Mouse (Mus musculus) hindbrain, embryonic 14.5 days (tissue): ENCODE results near the gene Klf7. TPM values are rescaled to one million over a fixed set of nuclear protein-coding genes. Genes with fewer than 3 reads are reported as not detected.

ENCODE experiments used
- ATAC-seq: fragments of 200-750 bp; cut with Nextera tagmentation; 2 replicates; pipeline ENCODE4 v1.8.0; 2017; ENCODE audit warnings: moderate number of reproducible peaks, mild to moderate bottlenecking, moderate TSS enrichment, moderate library complexity; ENCODE audit not compliant: low FRiP score
- DNase-seq: peaks from one replicate; pipeline ENCODE4 v3.0.0-alpha.2; 2015; ENCODE audit warnings: low spot score
- H3K27ac ChIP-seq: fragments of 300-500 bp; sonication (generic); 2 replicates; pipeline ENCODE4 v1.5.1; 2014; ENCODE audit warnings: mild to moderate bottlenecking, moderate library complexity
- H3K27me3 ChIP-seq: fragments of 300-500 bp; sonication (generic); 2 replicates; pipeline ENCODE4 v1.6.1; 2014; ENCODE audit warnings: mild to moderate bottlenecking, low read length, mixed read lengths; ENCODE audit not compliant: control insufficient read depth, insufficient read depth
- H3K36me3 ChIP-seq: fragments of 300-500 bp; sonication (generic); replicated peaks from 2 replicates; pipeline ENCODE4 v1.6.1; 2014; ENCODE audit not compliant: control insufficient read depth, insufficient read depth
- H3K4me1 ChIP-seq: fragments of 300-500 bp; sonication (generic); replicated peaks from 2 replicates; pipeline ENCODE4 v1.6.1; 2014; ENCODE audit warnings: antibody characterized with exemption, low read length, mixed read lengths; ENCODE audit not compliant: control insufficient read depth, insufficient read depth
- H3K4me2 ChIP-seq: fragments of 300-500 bp; sonication (generic); replicated peaks from 2 replicates; pipeline ENCODE4 v1.6.1; 2014; ENCODE audit warnings: mild to moderate bottlenecking, moderate library complexity
- H3K4me3 ChIP-seq: fragments of 300-500 bp; sonication (generic); replicated peaks from 2 replicates; pipeline ENCODE4 v1.5.1; 2014; ENCODE audit warnings: mild to moderate bottlenecking, low read length
- H3K9ac ChIP-seq: fragments of 300-500 bp; sonication (generic); 2 replicates; pipeline ENCODE4 v1.6.1; 2014
- H3K9me3 ChIP-seq: fragments of 300-500 bp; sonication (generic); 2 replicates; pipeline ENCODE4 v1.6.1; 2016; ENCODE audit warnings: low read length; ENCODE audit not compliant: control insufficient read depth
- WGBS: fragments of 180-500 bp; shearing (Covaris S2); extraction: QIAGEN DNeasy Blood & Tissue Kit; methylation state at CpG from one replicate; pipeline ENCODE4 v1.1.7; 2014; 5-methylcytosine and 5-hydroxymethylcytosine counted together
- polyA plus RNA-seq: library from polyadenylated mRNA; unstranded; fragments of >200 nt; fragmentation: Nextera tagmentation; extraction: Ambion mirVana; gene quantifications from 2 replicates; pipeline ENCODE4 v1.2.1, GENCODE M21; 2014

Klf7 gene
- polyA plus RNA-seq, 1 experiment from 2014 or later, result 80.1 TPM

DNA sequence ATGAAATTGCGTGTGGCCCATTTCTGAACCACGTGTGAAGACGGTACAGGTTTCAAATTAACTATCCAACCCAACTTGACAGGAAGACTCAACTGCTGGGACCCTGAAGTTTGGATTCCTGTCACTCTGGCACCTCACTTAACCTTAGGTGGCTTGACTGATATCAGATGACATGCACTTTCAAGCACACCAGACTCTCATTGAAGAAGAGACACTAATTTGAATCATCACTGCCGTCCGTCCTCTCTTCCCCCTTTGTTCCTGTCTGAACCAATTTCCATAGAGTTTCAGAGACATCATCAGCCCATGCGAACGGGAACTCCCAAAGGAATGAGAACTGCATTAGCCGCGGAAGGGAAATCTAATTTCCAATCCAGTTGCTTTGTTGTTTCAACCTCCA lies 30.5 kb downstream of the Klf7 start:
- H3K4me1 ChIP-seq, result peaks cover 54% of the 10 kb centered on the region
- no peak for ATAC-seq
- no peak overlapping the region for H3K27ac ChIP-seq

DNA sequence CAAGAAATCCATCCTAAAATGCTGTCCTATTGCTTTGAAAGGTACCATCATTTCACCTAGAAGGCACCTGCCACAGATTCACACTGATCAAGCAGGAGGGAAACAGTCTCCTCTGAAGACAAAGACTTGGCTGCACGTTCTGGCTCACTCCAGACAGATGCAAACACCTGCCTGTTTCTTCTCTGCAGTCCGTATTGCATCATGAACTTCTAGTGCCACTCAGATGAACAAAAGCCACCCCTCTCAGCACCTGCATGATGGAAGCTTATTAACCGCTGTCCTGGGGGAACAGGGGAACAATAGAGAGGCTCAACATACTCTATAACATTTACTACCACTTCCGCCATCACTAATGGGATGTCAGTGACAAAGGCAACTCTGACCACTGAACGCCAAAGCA lies 31.5 kb downstream of the Klf7 start:
- peaks cover 61% of the 10 kb centered on the region for H3K4me1 ChIP-seq
- H3K4me3 ChIP-seq, result no peak overlapping the region
- no peaks in the 10 kb centered on the region for H3K27me3 ChIP-seq
- H3K9me3 ChIP-seq, result no peaks in the 10 kb centered on the region
- no peak overlapping the region for H3K4me2 ChIP-seq
- H3K9ac ChIP-seq, result no peak overlapping the region
- H3K27ac ChIP-seq, result no peak overlapping the region
- DNase-seq (no peak), ATAC-seq (no peak)
- H3K36me3 ChIP-seq, result peaks cover 7% of the 10 kb centered on the region; the same call in 1 of the 2 replicates
- 69% methylated on average over 5 of the region's 5 CpGs for WGBS

More for the DNA sequence above, 30.5 kb downstream of the Klf7 start:
- DNase-seq, result no peak
- no peak overlapping the region for H3K4me3 ChIP-seq
- peaks cover 7% of the 10 kb centered on the region; the same call in 1 of the 2 replicates for H3K36me3 ChIP-seq
- H3K9ac ChIP-seq, result no peak overlapping the region
- H3K4me2 ChIP-seq, result no peak overlapping the region
- WGBS, result 48% methylated on average over 9 of the region's 9 CpGs
- no peaks in the 10 kb centered on the region for H3K27me3 ChIP-seq
- no peaks in the 10 kb centered on the region for H3K9me3 ChIP-seq

DNA sequence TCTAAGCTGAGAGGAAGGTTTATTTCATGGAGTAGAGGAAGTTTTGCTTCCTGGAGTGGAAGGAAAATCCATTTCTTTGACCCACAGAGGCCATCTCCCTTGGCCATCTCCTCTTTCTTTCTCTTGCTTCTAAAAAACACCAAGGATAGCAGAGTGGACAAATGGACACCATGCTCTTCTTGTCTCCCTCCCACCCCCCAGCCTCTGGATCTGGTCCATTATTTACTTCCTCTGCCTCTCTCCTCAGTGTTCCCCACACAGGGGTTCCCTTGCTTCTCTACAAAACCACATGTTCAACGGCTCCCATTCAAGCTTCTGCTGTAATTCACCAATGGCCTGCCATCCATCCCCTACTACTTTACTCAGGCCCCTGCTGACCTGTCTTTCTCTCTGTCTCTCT lies 32.4 kb downstream of the Klf7 start:
- Histone ChIP-seq H3K27ac (no peak overlapping the region), H3K4me3 (no peak overlapping the region), H3K9me3 (no peaks in the 10 kb centered on the region), H3K27me3 (no peaks in the 10 kb centered on the region), H3K4me2 (no peak overlapping the region), H3K4me1 (peaks cover 60% of the 10 kb centered on the region), H3K9ac (no peak overlapping the region), H3K36me3 (peaks cover 7% of the 10 kb centered on the region; the same call in 1 of the 2 replicates)
- 58% methylated on average over 1 of the region's 1 CpGs for WGBS
- no peak for DNase-seq
- no peak for ATAC-seq

DNA sequence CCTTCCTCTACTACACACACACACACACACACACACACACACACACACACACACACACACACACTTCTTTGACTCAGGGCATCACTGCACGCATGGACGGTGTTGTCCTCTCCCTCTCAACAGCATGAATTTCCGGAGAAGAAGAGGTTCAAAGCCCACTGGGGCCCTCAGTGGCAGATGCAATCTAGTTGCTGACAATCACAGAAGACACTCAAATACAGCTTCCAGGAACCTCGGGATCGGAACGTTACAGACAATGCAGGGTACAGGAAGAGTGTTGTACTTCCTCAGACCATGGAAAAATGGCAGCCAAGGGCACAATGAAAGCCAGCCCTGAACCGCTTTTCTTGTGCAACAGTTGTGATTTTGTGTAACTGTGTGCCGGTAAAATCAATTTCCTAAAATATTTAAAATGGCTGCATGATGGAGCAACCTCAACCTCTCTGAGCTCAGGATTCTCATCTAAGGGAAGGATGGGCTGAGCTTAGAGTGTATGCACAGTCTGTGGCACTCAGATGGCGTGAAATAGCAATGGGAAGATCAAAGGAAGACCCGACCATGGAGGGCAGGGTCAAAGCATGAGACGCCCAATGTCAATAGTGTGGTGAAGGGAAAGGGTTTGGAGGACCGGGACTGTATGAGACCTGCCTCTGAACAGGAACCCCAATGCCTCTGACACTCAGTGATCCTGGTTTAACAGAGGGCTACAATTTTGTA lies 33.3 kb downstream of the Klf7 start:
- H3K36me3 ChIP-seq, result peaks cover 7% of the 10 kb centered on the region; the same call in 1 of the 2 replicates
- peaks cover 60% of the 10 kb centered on the region for H3K4me1 ChIP-seq
- H3K9me3 ChIP-seq, result no peaks in the 10 kb centered on the region
- ATAC-seq (peak; percentile 41; the same call in 1 of the 2 replicates), DNase-seq (no peak)
- peak overlapping the region; percentile 25 for H3K4me2 ChIP-seq
- no peak overlapping the region for H3K9ac ChIP-seq
- 56% methylated on average over 12 of the region's 12 CpGs for WGBS
- H3K27ac ChIP-seq, result peak overlapping the region; percentile 63; the same call in 1 of the 2 replicates
- no peaks in the 10 kb centered on the region for H3K27me3 ChIP-seq
- no peak overlapping the region for H3K4me3 ChIP-seq

DNA sequence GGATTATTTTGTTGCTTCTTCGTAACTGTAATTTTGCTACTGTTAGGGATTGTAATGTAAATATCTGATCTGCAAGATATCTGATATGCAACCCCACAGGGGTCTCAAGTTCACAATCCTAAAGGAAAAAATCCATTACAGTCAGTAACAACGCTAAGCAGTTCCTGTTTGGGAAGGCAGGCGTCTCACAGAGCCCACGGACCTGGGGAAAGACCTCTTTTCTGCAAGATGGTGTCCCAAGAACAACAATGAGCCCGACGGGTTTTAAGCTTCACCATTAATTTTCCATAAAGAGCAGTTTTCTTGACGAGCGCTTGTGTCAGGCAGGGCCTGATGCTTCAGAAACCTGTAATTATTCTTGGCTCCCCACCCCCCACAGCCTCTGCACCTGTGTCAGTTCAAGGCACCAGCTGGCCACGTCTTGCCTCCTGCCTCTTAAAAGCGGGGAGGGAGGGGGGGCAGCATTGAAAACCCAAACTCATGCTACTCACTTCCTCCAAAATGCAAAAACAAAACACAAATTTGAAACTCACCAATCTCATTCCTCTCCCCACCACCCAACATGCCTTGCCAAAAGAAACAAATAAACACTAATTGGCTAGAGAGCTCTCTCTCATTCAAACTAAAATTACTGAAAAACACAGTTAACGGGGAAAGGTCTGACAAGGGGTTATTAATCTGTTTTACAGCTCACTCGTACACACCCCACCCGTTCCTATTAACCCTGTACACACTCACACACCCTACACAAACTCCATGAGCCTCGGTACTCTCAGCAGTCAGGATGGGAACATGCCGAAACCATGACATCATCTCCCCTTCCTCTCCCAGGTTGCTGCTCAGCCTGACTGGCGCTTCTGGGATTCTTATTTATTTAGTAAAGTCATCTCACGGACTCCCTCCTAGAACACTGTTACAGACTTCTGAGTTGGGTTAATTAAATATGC lies 34.2 kb downstream of the Klf7 start:
- H3K27ac ChIP-seq, result peak overlapping the region; percentile 63
- peak overlapping the region; percentile 25 for H3K4me2 ChIP-seq
- 27% methylated on average over 17 of the region's 17 CpGs for WGBS
- ATAC-seq (peak; percentile 29; the same call in 1 of the 2 replicates), DNase-seq (no peak)
- H3K27me3 ChIP-seq, result no peaks in the 10 kb centered on the region
- peaks cover 4% of the 10 kb centered on the region; the same call in 1 of the 2 replicates for H3K36me3 ChIP-seq
- H3K4me1 ChIP-seq, result peaks cover 57% of the 10 kb centered on the region
- H3K4me3 ChIP-seq, result no peak overlapping the region
- H3K9me3 ChIP-seq, result no peaks in the 10 kb centered on the region
- 0 out of 2 replicates have a peak overlapping the region, but pooled peaks have one; percentile 30 for H3K9ac ChIP-seq

DNA sequence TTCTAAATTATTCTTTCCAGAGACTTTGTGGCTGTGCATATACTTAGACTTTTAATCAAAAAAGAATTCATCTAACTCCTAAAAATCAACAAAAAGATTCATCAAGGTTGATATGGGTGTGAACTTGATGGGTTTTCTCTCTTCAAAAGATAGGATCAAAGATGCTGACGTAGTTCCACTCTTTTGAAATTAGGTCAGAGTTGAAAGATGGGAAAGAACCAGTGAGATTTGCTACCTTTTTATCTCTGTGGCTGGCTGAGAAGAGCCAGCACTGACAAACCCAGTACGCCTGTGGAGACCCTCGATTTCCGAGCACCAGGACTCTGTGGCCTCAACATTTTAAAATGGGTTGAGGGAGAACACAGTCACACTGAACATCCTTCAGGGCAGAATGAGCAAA lies 36.2 kb downstream of the Klf7 start:
- Histone ChIP-seq H3K4me1 (peaks cover 54% of the 10 kb centered on the region), H3K27ac (no peak overlapping the region), H3K9me3 (no peaks in the 10 kb centered on the region), H3K27me3 (no peaks in the 10 kb centered on the region), H3K9ac (no peak overlapping the region), H3K4me3 (no peak overlapping the region), H3K4me2 (no peak overlapping the region), H3K36me3 (no peaks in the 10 kb centered on the region)
- ATAC-seq, result no peak
- 92% methylated on average over 4 of the region's 4 CpGs for WGBS
- no peak for DNase-seq

DNA sequence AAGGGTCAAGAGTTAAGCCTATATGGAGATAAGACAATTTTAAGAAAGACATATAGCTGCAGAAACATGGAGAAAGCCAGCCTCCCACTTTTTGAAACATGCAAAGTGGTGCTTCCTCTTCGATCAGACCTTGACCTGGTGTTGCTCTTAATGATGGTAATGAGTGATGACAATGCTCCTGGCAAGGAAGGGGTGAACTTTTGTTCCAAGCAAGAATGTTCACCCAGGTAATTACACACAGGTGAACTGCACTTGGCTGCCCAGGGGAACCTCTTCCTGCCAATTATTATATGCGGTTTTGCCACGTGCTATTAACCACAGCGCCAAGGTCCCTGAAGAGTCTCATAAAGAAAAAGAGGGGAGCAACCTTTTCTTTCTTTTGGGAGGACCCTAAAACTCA lies 36.7 kb downstream of the Klf7 start:
- H3K36me3 ChIP-seq, result no peaks in the 10 kb centered on the region
- H3K4me1 ChIP-seq, result peaks cover 51% of the 10 kb centered on the region
- no peak overlapping the region for H3K4me2 ChIP-seq
- H3K9ac ChIP-seq, result no peak overlapping the region
- H3K27me3 ChIP-seq, result no peaks in the 10 kb centered on the region
- H3K4me3 ChIP-seq, result no peak overlapping the region
- H3K9me3 ChIP-seq, result no peaks in the 10 kb centered on the region
- 80% methylated on average over 4 of the region's 4 CpGs for WGBS
- no peak for ATAC-seq
- DNase-seq, result no peak
- no peak overlapping the region; the same call in 1 of the 2 replicates for H3K27ac ChIP-seq

DNA sequence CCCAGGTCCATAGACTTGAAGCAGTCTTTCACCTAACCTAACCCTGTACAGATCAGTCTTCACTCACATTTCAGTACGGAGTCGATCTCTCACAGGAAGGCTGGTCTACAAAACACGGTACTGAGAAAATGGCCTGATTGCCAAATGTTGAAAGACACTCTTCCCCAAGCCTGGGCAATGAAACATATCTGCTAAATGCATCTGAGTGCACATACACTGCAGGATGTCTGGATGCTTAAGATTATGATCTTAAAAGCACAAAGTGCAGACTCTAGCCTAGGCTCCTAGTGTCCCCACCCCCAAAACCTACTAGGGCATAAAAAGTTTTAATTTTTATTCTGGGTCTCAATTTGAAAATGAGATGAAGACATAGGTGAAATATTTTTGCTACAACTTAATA lies 37.4 kb downstream of the Klf7 start:
- Histone ChIP-seq H3K9me3 (no peaks in the 10 kb centered on the region), H3K4me1 (peaks cover 51% of the 10 kb centered on the region), H3K27me3 (no peaks in the 10 kb centered on the region), H3K4me2 (no peak overlapping the region), H3K36me3 (no peaks in the 10 kb centered on the region), H3K27ac (no peak overlapping the region), H3K4me3 (no peak overlapping the region), H3K9ac (no peak overlapping the region)
- WGBS, result 83% methylated on average over 3 of the region's 3 CpGs
- DNase-seq (no peak), ATAC-seq (no peak)

DNA sequence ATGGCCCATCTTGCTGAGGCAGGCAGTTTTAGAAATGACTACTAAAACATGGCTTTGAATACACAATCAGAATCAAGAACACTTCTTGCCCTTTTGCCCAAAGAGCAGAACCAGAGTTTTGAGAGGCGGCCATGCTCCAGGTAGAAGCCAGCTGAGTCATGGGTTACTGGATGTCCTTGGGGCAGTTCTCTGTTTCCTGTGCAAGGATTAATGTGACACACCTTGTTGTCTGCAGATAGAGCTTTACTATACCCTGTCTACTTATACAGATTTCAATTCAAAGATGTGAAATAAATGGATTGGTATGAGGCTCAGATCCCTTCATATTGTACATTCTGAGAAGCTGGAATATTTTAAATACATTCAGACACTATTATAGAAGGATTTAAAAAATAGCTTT lies 40.3 kb downstream of the Klf7 start:
- whole genome bisulfite sequencing, result 91% methylated on average over 1 of the region's 1 CpGs
- peak overlapping the region; percentile 5; the same call in 1 of the 2 replicates for H3K27ac ChIP-seq
- H3K4me1 ChIP-seq, result peaks cover 49% of the 10 kb centered on the region
- ATAC-seq, result no peak
- peaks cover 19% of the 10 kb centered on the region for H3K36me3 ChIP-seq
- H3K9ac ChIP-seq, result no peak overlapping the region
- no peak overlapping the region for H3K4me3 ChIP-seq
- no peak for DNase-seq
- no peaks in the 10 kb centered on the region for H3K9me3 ChIP-seq
- no peak overlapping the region for H3K4me2 ChIP-seq
- no peaks in the 10 kb centered on the region for H3K27me3 ChIP-seq
